Mouse (Mus musculus) forebrain, embryonic 13.5 days (tissue): ENCODE measurements around the gene Hmgcl. TPM values are rescaled to one million over a fixed set of nuclear protein-coding genes. Genes with fewer than 3 reads are reported as not detected.
"Not testable (repeated sequence)": the region's sequence is repeated elsewhere in the genome, so short reads cannot be mapped to it uniquely, and the experiment has no call there.

Experiments
- ATAC-seq: fragments of 200-750 bp; cut with Nextera tagmentation; 2 replicates; pipeline ENCODE4 v1.8.0; 2017
- H3K27ac ChIP-seq: fragments of 300-500 bp; sonication (generic); 2 replicates; pipeline ENCODE4 v1.5.1; 2015; ENCODE audit warnings: inconsistent platforms, mild to moderate bottlenecking, moderate library complexity
- H3K27me3 ChIP-seq: fragments of 300-500 bp; sonication (generic); 2 replicates; pipeline ENCODE4 v1.6.1; 2015; ENCODE audit warnings: mild to moderate bottlenecking, inconsistent platforms
- H3K36me3 ChIP-seq: fragments of 300-500 bp; sonication (generic); 2 replicates; pipeline ENCODE4 v1.6.1; 2015; ENCODE audit warnings: mild to moderate bottlenecking, inconsistent platforms; ENCODE audit not compliant: poor library complexity, severe bottlenecking
- H3K4me1 ChIP-seq: fragments of 300-500 bp; sonication (generic); 2 replicates; pipeline ENCODE4 v1.6.1; 2015; ENCODE audit warnings: inconsistent platforms
- H3K4me2 ChIP-seq: fragments of 300-500 bp; sonication (generic); 2 replicates; pipeline ENCODE4 v1.6.1; 2015; ENCODE audit warnings: inconsistent platforms, mild to moderate bottlenecking, moderate library complexity
- H3K4me3 ChIP-seq: fragments of 300-500 bp; sonication (generic); 2 replicates; pipeline ENCODE4 v1.5.1; 2015; ENCODE audit warnings: mild to moderate bottlenecking, inconsistent platforms
- H3K9ac ChIP-seq: fragments of 300-500 bp; sonication (generic); 2 replicates; pipeline ENCODE4 v1.6.1; 2015; ENCODE audit warnings: mild to moderate bottlenecking, inconsistent platforms
- H3K9me3 ChIP-seq: fragments of 300-500 bp; sonication (generic); replicated peaks from 2 replicates; pipeline ENCODE4 v1.6.1; 2016; ENCODE audit warnings: inconsistent platforms
- WGBS: fragments of 180-500 bp; shearing (Covaris S2); methylation state at CpG from one replicate; pipeline ENCODE4 v1.1.7; 2015; 5-methylcytosine and 5-hydroxymethylcytosine counted together
- polyA plus RNA-seq: library from polyadenylated mRNA; unstranded; fragments of >200 nt; fragmentation: Nextera tagmentation; extraction: Ambion mirVana; gene quantifications from 2 replicates; pipeline ENCODE4 v1.2.1, GENCODE M21; 2015

Gene Hmgcl
- polyA plus RNA-seq, 1 experiment from 2014 or later: 56.2 TPM

DNA sequence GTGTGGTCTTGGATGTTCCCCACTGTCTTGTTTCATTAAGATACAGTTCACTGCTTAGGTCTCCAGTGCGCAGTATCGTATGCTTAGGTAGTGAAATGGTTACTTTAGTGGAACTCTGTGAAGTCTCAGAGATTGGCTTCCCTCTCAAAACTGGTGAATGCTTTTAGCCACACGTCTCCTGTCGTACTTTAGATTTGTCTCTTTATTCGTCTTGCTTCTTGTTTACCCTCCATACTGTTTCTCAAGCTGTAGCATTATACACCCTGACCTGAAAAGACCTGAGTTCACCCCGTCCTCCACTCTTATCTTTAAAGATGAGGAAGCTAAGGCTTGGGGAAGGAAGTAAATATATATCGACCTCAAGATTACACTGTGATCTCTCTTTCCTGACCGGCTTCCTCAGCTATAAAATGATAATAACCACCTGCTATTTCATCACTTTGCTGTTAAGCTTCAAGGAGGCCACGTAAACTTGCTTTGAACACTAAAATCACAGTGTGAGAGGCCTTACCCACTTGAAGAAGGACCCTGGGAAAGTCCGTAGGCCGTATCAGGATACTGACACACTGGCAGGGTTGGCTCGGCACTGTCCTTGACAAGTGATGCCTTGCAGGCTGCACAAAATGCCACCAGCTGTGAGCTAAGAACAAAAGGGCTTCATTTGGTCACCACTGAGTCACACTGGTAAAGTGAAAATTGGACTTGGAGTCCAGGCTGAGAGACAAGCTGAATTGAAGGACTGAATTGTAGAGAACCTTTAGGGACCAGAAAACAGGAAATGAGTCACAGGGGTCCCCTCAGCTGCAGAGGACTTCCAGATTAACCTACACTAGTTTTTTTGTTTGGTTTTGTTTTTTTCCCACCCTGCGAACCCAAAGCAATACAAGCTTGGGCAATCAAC is 26.9 kb downstream of the Hmgcl start:
- Histone ChIP-seq H3K4me3 (peak overlapping the region; percentile 100), H3K4me1 (peaks cover 15% of the 10 kb centered on the region), H3K9me3 (no peaks in the 10 kb centered on the region), H3K4me2 (peak overlapping the region; percentile 99), H3K27ac (no peak overlapping the region; the same call in 1 of the 2 replicates), H3K36me3 (peaks cover 61% of the 10 kb centered on the region), H3K27me3 (no peaks in the 10 kb centered on the region), H3K9ac (peak overlapping the region; percentile 96; the same call in 1 of the 2 replicates)
- ATAC-seq: no peak
- WGBS: 76% methylated on average over 13 of the region's 13 CpGs

DNA sequence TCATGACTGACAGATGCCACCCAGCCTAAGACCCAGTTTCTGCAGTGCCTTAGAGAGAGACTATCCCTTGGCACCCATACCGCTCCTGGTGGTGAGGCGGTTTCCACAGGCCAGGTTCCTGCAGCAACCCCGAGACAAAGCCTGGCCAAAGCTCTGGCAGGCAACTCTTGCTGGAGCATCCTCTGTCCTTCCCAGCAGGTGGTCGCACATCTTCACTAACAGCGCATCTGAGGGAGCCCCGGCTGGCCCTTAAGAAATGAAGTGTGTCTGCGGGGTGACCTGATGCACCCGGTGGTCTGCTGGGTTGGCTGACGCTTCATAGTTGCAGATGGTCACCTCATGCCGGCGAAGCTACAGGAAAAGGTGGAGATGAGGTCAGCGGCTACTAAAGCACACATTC is 29.9 kb downstream of the Hmgcl start:
- Histone ChIP-seq H3K36me3 (peaks cover 50% of the 10 kb centered on the region), H3K4me3 (no peak overlapping the region), H3K27me3 (no peaks in the 10 kb centered on the region), H3K9ac (no peak overlapping the region), H3K4me1 (peaks cover 9% of the 10 kb centered on the region), H3K9me3 (no peaks in the 10 kb centered on the region), H3K4me2 (no peak overlapping the region), H3K27ac (no peak overlapping the region)
- ATAC-seq: no peak
- 95% methylated on average over 12 of the region's 12 CpGs for WGBS

DNA sequence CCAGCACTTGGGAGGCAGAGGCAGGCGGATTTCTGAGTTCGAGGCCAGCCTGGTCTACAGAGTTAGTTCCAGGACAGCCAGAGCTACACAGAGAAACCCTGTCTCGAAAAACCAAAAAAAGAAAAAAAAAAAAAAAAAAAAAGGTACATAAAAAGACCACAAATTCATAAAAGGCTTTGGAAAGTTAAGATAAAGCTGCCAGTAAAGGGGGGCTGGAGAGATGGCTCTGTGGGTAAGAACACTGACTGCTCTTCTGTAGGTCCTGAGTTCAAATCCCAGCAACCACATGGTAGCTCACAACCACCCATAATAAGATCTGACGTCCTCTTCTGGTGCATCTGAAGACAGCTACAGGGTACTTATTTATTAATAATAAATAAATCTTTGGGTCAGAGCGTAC is 34.0 kb downstream of the Hmgcl start:
- H3K36me3 ChIP-seq: peaks cover 75% of the 10 kb centered on the region
- ATAC-seq, H3K9ac ChIP-seq, H3K27me3 ChIP-seq, H3K9me3 ChIP-seq, H3K4me3 ChIP-seq, H3K4me2 ChIP-seq, H3K27ac ChIP-seq, H3K4me1 ChIP-seq: not testable (repeated sequence)
- WGBS: 96% methylated on average over 5 of the region's 5 CpGs

DNA sequence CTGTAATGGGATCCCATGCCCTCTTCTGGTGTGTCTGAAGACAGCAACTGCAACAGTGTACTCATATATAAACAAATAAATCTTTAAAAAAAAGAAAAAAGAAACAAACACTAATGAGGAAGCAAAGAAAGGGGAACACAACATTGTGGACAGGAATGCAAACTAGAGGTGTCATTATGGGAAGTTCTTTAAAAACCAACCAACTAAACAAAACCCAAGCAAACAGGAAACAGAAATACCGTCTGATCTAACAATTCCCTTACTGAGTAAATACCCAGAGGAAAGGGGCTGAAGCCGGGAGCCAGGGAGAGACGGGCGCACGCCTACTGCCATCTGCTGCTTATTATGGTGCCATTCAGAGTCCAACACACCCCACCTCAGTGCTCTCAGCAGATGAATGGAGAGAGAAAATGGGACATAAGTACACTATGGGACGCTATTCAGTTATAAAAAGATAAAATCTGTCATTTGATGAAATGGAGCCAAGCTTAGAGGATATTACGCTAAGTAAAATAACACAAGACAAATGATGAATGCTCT is 35.3 kb downstream of the Hmgcl start:
- no peak overlapping the region for H3K4me2 ChIP-seq
- WGBS: 77% methylated on average over 7 of the region's 7 CpGs
- ATAC-seq: no peak
- peaks cover 15% of the 10 kb centered on the region for H3K4me1 ChIP-seq
- no peaks in the 10 kb centered on the region for H3K9me3 ChIP-seq
- no peaks in the 10 kb centered on the region for H3K27me3 ChIP-seq
- H3K4me3 ChIP-seq: no peak overlapping the region
- H3K27ac ChIP-seq: 0 out of 2 replicates have a peak overlapping the region, but pooled peaks have one; percentile 11
- H3K36me3 ChIP-seq: peaks cover 62% of the 10 kb centered on the region
- no peak overlapping the region for H3K9ac ChIP-seq

DNA sequence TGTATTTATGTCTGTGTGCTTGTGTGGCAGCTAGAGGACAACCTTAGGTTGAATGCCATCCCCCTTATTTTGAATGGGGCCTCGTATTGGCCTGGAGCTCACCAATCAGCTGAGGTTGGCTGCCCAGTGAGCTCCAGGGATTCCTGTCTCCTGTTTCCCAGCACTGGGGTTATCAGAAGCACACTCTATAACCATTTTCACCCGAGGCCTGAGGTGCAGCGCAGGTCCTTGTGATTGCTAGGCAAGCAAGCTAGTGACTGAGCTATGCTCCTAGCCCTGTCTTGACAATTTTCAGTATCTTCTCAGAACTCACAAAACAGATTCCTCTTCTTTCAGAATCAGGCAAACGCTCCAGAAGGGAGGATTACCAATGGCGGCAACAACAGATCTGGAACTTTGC is 38.3 kb downstream of the Hmgcl start:
- H3K27me3 ChIP-seq: no peaks in the 10 kb centered on the region

DNA sequence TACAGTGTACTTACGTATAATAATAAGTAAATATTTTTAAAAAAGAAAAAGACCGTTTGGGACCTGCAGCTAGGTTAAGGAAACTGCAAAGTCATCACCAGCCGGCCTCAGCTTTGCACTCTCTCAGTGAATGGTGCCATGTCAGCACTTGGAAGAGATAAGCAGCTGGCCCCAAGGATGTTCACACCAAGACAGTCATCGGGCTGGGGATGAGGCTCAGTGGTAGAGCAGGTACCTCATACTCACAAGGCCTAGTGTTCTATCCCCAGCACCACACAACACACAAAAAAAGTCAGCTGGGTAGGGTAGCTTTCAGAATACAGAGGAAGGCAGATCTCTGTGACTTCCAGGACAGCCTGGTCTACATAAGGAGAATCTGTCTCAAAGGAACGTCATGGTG is 38.9 kb downstream of the Hmgcl start:
- H3K36me3 ChIP-seq: peaks cover 42% of the 10 kb centered on the region
- no peak overlapping the region; the same call in 1 of the 2 replicates for H3K4me2 ChIP-seq
- WGBS: 90% methylated on average over 5 of the region's 5 CpGs
- no peak for ATAC-seq
- H3K4me1 ChIP-seq: peaks cover 20% of the 10 kb centered on the region
- no peaks in the 10 kb centered on the region for H3K9me3 ChIP-seq
- no peak overlapping the region for H3K4me3 ChIP-seq
- no peak overlapping the region for H3K27ac ChIP-seq
- no peaks in the 10 kb centered on the region for H3K27me3 ChIP-seq
- H3K9ac ChIP-seq: no peak overlapping the region

More for the DNA sequence above, 38.3 kb downstream of the Hmgcl start:
- ATAC-seq: no peak
- Histone ChIP-seq H3K4me2 (no peak overlapping the region), H3K4me3 (no peak overlapping the region), H3K4me1 (peaks cover 20% of the 10 kb centered on the region), H3K9ac (no peak overlapping the region), H3K9me3 (no peaks in the 10 kb centered on the region), H3K36me3 (peaks cover 42% of the 10 kb centered on the region), H3K27ac (no peak overlapping the region)
- WGBS: 91% methylated on average over 5 of the region's 5 CpGs

DNA sequence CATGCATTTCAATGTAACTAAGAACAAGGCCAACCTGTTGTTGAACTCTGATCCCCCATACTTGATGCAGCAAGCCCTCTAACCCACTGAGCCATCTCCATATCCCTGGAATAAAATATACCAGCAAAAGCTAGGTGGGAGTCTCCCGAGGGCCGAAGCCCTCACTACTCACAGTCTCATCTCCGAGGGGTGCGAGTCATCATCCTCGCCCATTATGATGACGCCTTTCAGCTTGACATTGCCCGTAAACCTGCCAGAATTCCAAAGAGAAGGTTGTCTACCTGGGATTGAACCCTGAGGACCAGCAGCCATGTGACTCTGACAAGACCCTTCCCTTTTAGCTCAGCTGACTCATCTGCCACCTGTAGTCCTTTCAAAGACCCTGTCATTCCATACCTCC is 39.5 kb downstream of the Hmgcl start:
- H3K36me3 ChIP-seq: peaks cover 40% of the 10 kb centered on the region
- ATAC-seq: no peak
- H3K4me1 ChIP-seq: peaks cover 20% of the 10 kb centered on the region
- no peaks in the 10 kb centered on the region for H3K27me3 ChIP-seq
- no peaks in the 10 kb centered on the region for H3K9me3 ChIP-seq
- 95% methylated on average over 7 of the region's 7 CpGs for WGBS
- H3K27ac ChIP-seq: no peak overlapping the region
- peak overlapping the region; percentile 92 for H3K4me3 ChIP-seq
- peak overlapping the region; percentile 94 for H3K4me2 ChIP-seq
- peak overlapping the region; percentile 96; the same call in 1 of the 2 replicates for H3K9ac ChIP-seq

DNA sequence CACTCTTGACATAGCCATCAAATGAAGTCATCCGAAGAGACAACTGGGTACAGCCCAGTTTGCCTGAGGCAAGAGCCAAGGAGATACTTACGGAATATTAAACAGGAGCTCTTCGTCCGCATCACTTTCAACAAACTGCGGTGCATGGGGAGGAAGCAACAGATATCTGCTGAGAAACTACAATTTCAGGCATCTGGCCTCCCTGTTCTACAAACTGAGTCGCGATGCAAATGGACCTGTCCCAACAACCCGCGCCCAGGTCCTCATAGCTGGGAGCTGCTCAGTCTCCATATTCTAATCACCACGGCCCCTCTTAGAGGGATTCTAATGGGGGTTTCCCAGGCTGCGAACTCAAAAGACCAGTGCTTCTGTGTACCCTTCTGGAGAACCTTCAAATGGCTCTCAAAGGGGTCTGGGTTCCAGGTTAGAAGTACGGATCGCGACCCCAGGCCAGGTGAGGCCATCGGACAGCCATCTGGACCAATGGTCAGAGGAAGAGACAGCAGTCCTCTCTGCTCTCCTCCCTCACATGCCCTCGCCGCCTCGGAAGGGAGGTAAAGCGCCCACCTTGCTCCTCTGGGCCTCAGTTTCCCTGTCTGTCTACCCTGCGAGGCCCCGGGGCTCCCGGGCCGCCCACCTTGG is 40.2 kb downstream of the Hmgcl start:
- H3K9ac ChIP-seq: peak overlapping the region; percentile 96
- peaks cover 37% of the 10 kb centered on the region for H3K36me3 ChIP-seq
- no peak for ATAC-seq
- peak overlapping the region; percentile 92 for H3K4me3 ChIP-seq
- no peaks in the 10 kb centered on the region for H3K27me3 ChIP-seq
- 6% methylated on average over 23 of the region's 23 CpGs for WGBS
- H3K4me1 ChIP-seq: peaks cover 20% of the 10 kb centered on the region
- H3K4me2 ChIP-seq: peak overlapping the region; percentile 94
- peak overlapping the region; percentile 67 for H3K27ac ChIP-seq
- no peaks in the 10 kb centered on the region for H3K9me3 ChIP-seq

DNA sequence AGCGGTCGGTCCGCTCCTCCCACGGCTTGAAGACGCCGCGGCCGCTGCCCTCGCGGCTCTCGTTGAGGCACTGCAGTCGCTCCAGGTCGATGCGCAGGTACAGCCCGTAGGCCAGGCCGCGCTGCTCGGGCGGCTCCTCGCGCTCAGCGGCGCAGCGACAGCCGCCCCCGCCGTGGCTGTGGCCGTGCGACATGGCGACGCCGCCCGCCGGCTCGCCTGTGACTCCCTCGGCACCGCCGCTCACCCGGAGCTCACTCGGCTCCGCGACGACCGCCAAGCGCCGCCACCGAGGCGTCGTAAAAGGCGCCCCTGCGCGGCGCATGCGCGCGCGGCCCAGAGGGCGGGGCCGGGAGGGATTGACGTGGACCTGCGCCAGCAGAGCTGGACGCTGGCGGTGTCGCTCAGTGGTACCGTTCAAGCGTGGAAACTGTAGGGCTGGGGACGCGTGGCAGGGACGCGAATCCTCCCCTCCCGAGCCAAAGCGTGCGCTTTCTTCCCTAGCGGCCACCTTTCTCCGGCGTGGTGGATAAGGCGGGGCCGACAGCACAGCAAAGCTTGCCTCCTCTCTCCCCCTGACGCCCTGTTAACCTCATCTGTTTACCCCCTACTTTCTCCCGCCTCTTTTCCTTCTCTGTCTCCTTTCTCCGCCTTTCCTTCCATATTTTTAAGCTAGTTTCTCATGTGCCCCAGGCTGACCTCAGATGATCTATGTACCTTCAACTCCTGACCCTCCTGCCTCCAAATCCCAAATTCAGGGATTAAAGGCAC is 40.9 kb downstream of the Hmgcl start, which contains the start of gene Pithd1:
Gene Pithd1 (minus strand): TSS at position 322 of the 768 bp plus-strand sequence.
- no peaks in the 10 kb centered on the region for H3K27me3 ChIP-seq
- peaks cover 20% of the 10 kb centered on the region for H3K4me1 ChIP-seq
- 0% methylated on average over 53 of the region's 81 CpGs for WGBS
- peak; percentile 92 for ATAC-seq
- peak within 1 kb of the TSS; percentile 96 for H3K9ac ChIP-seq
- peak within 1 kb of the TSS; percentile 94 for H3K4me2 ChIP-seq
- peak within 1 kb of the TSS; percentile 67 for H3K27ac ChIP-seq
- H3K9me3 ChIP-seq: no peaks in the 10 kb centered on the region
- H3K4me3 ChIP-seq: peak within 1 kb of the TSS; percentile 92
- peaks cover 31% of the 10 kb centered on the region for H3K36me3 ChIP-seq

DNA sequence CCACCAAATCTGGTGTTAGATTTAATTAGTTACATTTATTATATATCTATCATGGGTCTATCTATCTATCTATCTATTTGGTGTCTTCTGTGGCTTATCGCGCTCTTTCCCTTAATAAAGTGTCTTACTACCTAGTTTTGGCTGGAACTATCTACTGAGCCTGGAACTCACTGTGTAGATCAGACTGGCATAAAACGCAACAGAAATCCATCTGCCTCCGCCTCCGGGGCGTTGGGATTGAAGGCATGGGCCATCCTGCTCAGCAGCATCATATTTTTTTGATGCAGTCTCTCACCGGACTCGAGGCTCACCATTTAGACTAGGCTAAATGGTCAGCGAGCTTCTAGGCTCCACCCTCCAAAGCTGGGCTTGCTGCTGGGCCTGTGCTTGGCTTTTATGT is 41.5 kb downstream of the Hmgcl start:
- Histone ChIP-seq H3K4me1 (peaks cover 20% of the 10 kb centered on the region), H3K36me3 (peaks cover 25% of the 10 kb centered on the region), H3K27me3 (no peaks in the 10 kb centered on the region), H3K27ac (no peak overlapping the region), H3K4me2 (peak overlapping the region; percentile 94), H3K9ac (peak overlapping the region; percentile 96), H3K9me3 (no peaks in the 10 kb centered on the region), H3K4me3 (peak overlapping the region; percentile 92)
- WGBS: 73% methylated on average over 9 of the region's 9 CpGs
- ATAC-seq: no peak

DNA sequence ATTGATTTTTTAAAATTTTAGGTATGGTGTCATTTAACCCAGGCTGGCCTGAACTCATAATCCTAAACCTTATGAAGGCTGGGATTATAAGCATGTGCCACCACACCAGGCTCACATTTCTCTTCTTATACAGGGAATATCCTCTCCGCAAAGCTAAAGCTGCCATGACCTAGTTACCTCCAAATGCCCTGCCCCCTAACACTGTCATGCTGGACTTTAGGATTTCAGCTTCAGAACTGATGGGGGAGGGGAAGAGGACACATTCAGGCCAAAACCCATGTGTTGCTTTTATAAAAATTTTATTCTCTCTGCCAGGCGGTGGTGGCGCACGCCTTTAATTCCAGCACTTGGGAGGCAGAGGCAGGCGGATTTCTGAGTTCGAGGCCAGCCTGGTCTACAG is 47.7 kb downstream of the Hmgcl start:
- H3K4me3 ChIP-seq: no peak overlapping the region
- H3K4me1 ChIP-seq: no peaks in the 10 kb centered on the region
- peaks cover 8% of the 10 kb centered on the region; the same call in 1 of the 2 replicates for H3K9me3 ChIP-seq
- no peak overlapping the region for H3K9ac ChIP-seq
- 97% methylated on average over 6 of the region's 6 CpGs for WGBS
- ATAC-seq: no peak
- no peak overlapping the region for H3K4me2 ChIP-seq
- no peak overlapping the region for H3K27ac ChIP-seq
- no peaks in the 10 kb centered on the region for H3K36me3 ChIP-seq
- no peaks in the 10 kb centered on the region for H3K27me3 ChIP-seq
